22 mouse cellular contexts compared by ENCODE assay signal in genomic region chr13:103697993-103698392, GRCm38 (mm10).
DNase-seq lines count a peak whose midpoint lies in the region; ATAC-seq and TF ChIP-seq lines count a peak whose summit lies in the region.
"Had no signal": no experiment of that assay in that cellular context is flagged by ENCODE, and none has a peak within 500 bp of the region (broad histone marks: within the 10 kb centered on the region; RNA-seq: fewer than 3 reads in every experiment).

No protein-coding gene starts in this region.

- H3K27me3 ChIP-seq in limb, embryonic 10.5 days (ENCODE audit: low read depth, poor library complexity, severe bottlenecking): no peaks in the 10 kb centered on the region
- H3K27me3 ChIP-seq in midbrain, postnatal 0 days (ENCODE audit: insufficient read depth, low read length): no peaks in the 10 kb centered on the region
- H3K27me3 ChIP-seq: midbrain, embryonic 13.5 days; Patski had no signal

- no peak overlapping the region for H3K27ac ChIP-seq in limb, embryonic 10.5 days
- H3K27ac ChIP-seq in midbrain, postnatal 0 days (ENCODE audit: low read depth, low read length): no peak overlapping the region
- H3K27ac ChIP-seq: forebrain, embryonic 10.5 days; hindbrain, embryonic 14.5 days; midbrain, embryonic 13.5 days had no signal

- no peaks in the 10 kb centered on the region for H3K4me1 ChIP-seq in limb, embryonic 10.5 days
- no peaks in the 10 kb centered on the region for H3K4me1 ChIP-seq in midbrain, postnatal 0 days (ENCODE audit: insufficient read depth, low read length)

- 0 out of 2 replicates have a peak, but pooled peaks have one; percentile 47 for ATAC-seq in frontal cortex, adult (ENCODE audit: low TSS enrichment)
- ATAC-seq in midbrain, postnatal 0 days (ENCODE audit: low FRiP score): no peak
- ATAC-seq: forebrain, postnatal 0 days; inflammation-experienced regulatory T-cells, adult 6 months; midbrain, embryonic 13.5 days; Patski had no signal

- no peak overlapping the region for H3K4me3 ChIP-seq in limb, embryonic 10.5 days
- no peak overlapping the region for H3K4me3 ChIP-seq in midbrain, postnatal 0 days (ENCODE audit: low read depth, low read length)
- H3K4me3 ChIP-seq: forebrain, embryonic 10.5 days; midbrain, embryonic 13.5 days had no signal

- no peaks in the 10 kb centered on the region for H3K9me3 ChIP-seq in limb, embryonic 10.5 days (replicated peaks)
- no peaks in the 10 kb centered on the region for H3K9me3 ChIP-seq in midbrain, postnatal 0 days (ENCODE audit: low read length)
- H3K9me3 ChIP-seq: forebrain, embryonic 10.5 days; G1E; midbrain, embryonic 13.5 days had no signal

- TF ChIP-seq CTCF in midbrain, postnatal 0 days (IDR thresholded peaks at IDR 0.05): no peak

- no peak overlapping the region for H3K9ac ChIP-seq in midbrain, postnatal 0 days (replicated peaks; ENCODE audit: low read length, poor library complexity, severe bottlenecking)
- H3K9ac ChIP-seq: forebrain, postnatal 0 days; hindbrain, embryonic 14.5 days; midbrain, embryonic 13.5 days had no signal

- no peak overlapping the region for H3K4me2 ChIP-seq in midbrain, postnatal 0 days (ENCODE audit: low read depth, low read length, poor library complexity, severe bottlenecking)
- H3K4me2 ChIP-seq: hindbrain, embryonic 14.5 days; midbrain, embryonic 13.5 days had no signal

- DNase-seq in frontal cortex, postnatal 10 days (ENCODE audit: low spot score in 2 of 2): no peak
- DNase-seq in urinary bladder, postnatal 14 days (ENCODE audit: low spot score): peak; percentile 11
- DNase-seq in urinary bladder, postnatal 25 days (ENCODE audit: low spot score): no peak
- peak; percentile 25 for DNase-seq in limb, embryonic 10.5 days (ENCODE audit: low spot score)
- DNase-seq in cerebellum, adult 8-10 months: no peak
- DNase-seq in midbrain, postnatal 0 days (ENCODE audit: low spot score): no peak
- DNase-seq: cerebellum, adult 18-20 months; cerebellum, postnatal 36 days; forebrain, postnatal 0 days; heart, adult 18-20 months; kidney, adult 18-20 months; kidney, postnatal 4 days; lung, postnatal 10 days; spleen, adult 18-20 months; thymus, postnatal 25 days had no signal

- WGBS in limb, embryonic 10.5 days: 69% methylated on average over 9 of the region's 9 CpGs
- WGBS in midbrain, postnatal 0 days: 69% methylated on average over 9 of the region's 9 CpGs

- H3K36me3 ChIP-seq in limb, embryonic 10.5 days: no peaks in the 10 kb centered on the region
- no peaks in the 10 kb centered on the region for H3K36me3 ChIP-seq in midbrain, postnatal 0 days (ENCODE audit: insufficient read depth, low read length)
- H3K36me3 ChIP-seq: forebrain, embryonic 10.5 days; G1E; midbrain, embryonic 13.5 days had no signal

Comparison
In these comparisons a context has a peak if more than half of its experiments do, and no peak if none do; other contexts are left out.
1. DNase-seq: peak in urinary bladder, postnatal 14 days (single experiment) and limb, embryonic 10.5 days (single experiment); none in frontal cortex, postnatal 10 days (0 of 2), urinary bladder, postnatal 25 days (single experiment), cerebellum, adult 8-10 months (single experiment) and midbrain, postnatal 0 days (single experiment).